Mouse (Mus musculus): ENCODE measurements around the gene N6amt1. TPM values are rescaled to one million over a fixed set of nuclear protein-coding genes. Genes with fewer than 3 reads are reported as not detected.

Gene N6amt1
- polyA plus RNA-seq (2014; fragmentation: Nextera tagmentation; extraction: Ambion mirVana) = 15.3 and 19.5 TPM in 2 replicates

- ATAC-seq (replicated peaks; ENCODE audit: low FRiP score) (peak; percentile 99), DNase-seq (ENCODE audit: low spot score) (peak; percentile 94)
- peak within 1 kb of the TSS; percentile 79 for H3K4me3 ChIP-seq (ENCODE audit: low read depth, low read length)
- H3K9me3 ChIP-seq (ENCODE audit: control insufficient read depth, low read length) = no peaks in the 10 kb centered on the region
- H3K27ac ChIP-seq (ENCODE audit: low read depth, low read length) = peak within 1 kb of the TSS; percentile 88
- under 1% methylated on average over 48 of the region's 48 CpGs for WGBS
- H3K27me3 ChIP-seq (replicated peaks; ENCODE audit: control insufficient read depth, insufficient read depth, low read length) = no peaks in the 10 kb centered on the region
- H3K36me3 ChIP-seq (ENCODE audit: control insufficient read depth, insufficient read depth, low read length) = 0 out of 2 replicates have a peak, but pooled peaks cover 3% of the 10 kb centered on the region
- H3K4me1 ChIP-seq (replicated peaks; ENCODE audit: control insufficient read depth, insufficient read depth, low read length) = no peaks in the 10 kb centered on the region
- peak within 1 kb of the TSS; percentile 84 for H3K9ac ChIP-seq (ENCODE audit: low read depth, low read length)
- H3K4me2 ChIP-seq = peak within 1 kb of the TSS; percentile 59
Measured at GRCm38 (mm10) chr16:87354075-87354583, at the start of gene N6amt1. N6amt1 (plus strand) TSS chr16:87354185.

- no peaks in the 10 kb centered on the region for H3K4me1 ChIP-seq (replicated peaks; ENCODE audit: control insufficient read depth, insufficient read depth, low read length)
- DNase-seq (ENCODE audit: low spot score) (no peak), ATAC-seq (replicated peaks; ENCODE audit: low FRiP score) (no peak)
- WGBS = 71% methylated on average over 11 of the region's 11 CpGs
- no peaks in the 10 kb centered on the region for H3K9me3 ChIP-seq (ENCODE audit: control insufficient read depth, low read length)
- no peak overlapping the region for H3K27ac ChIP-seq (ENCODE audit: low read depth, low read length)
- H3K4me3 ChIP-seq (ENCODE audit: low read depth, low read length) = no peak overlapping the region
- no peak overlapping the region for H3K4me2 ChIP-seq
- no peaks in the 10 kb centered on the region for H3K36me3 ChIP-seq (ENCODE audit: control insufficient read depth, insufficient read depth, low read length)
- H3K9ac ChIP-seq (ENCODE audit: low read depth, low read length) = no peak overlapping the region
- H3K27me3 ChIP-seq (replicated peaks; ENCODE audit: control insufficient read depth, insufficient read depth, low read length) = no peaks in the 10 kb centered on the region
Measured at GRCm38 (mm10) chr16:87305251-87306011, 48.6 kb upstream of the N6amt1 start.

- Histone ChIP-seq H3K4me2 (no peak overlapping the region), H3K9me3 (ENCODE audit: control insufficient read depth, low read length) (no peaks in the 10 kb centered on the region), H3K36me3 (ENCODE audit: control insufficient read depth, insufficient read depth, low read length) (no peaks in the 10 kb centered on the region), H3K27ac (ENCODE audit: low read depth, low read length) (no peak overlapping the region), H3K9ac (ENCODE audit: low read depth, low read length) (no peak overlapping the region), H3K27me3 (replicated peaks; ENCODE audit: control insufficient read depth, insufficient read depth, low read length) (no peaks in the 10 kb centered on the region), H3K4me3 (ENCODE audit: low read depth, low read length) (no peak overlapping the region), H3K4me1 (replicated peaks; ENCODE audit: control insufficient read depth, insufficient read depth, low read length) (no peaks in the 10 kb centered on the region)
- 49% methylated on average over 10 of the region's 10 CpGs for WGBS
- DNase-seq (ENCODE audit: low spot score) = no peak
- ATAC-seq (replicated peaks; ENCODE audit: low FRiP score) = no peak
Measured at GRCm38 (mm10) chr16:87307109-87307735, 46.8 kb upstream of the N6amt1 start.

- Histone ChIP-seq H3K9ac (ENCODE audit: low read depth, low read length) (no peak overlapping the region), H3K27ac (ENCODE audit: low read depth, low read length) (no peak overlapping the region), H3K36me3 (ENCODE audit: control insufficient read depth, insufficient read depth, low read length) (no peaks in the 10 kb centered on the region), H3K4me3 (ENCODE audit: low read depth, low read length) (no peak overlapping the region), H3K4me2 (no peak overlapping the region), H3K27me3 (replicated peaks; ENCODE audit: control insufficient read depth, insufficient read depth, low read length) (no peaks in the 10 kb centered on the region), H3K9me3 (ENCODE audit: control insufficient read depth, low read length) (no peaks in the 10 kb centered on the region), H3K4me1 (replicated peaks; ENCODE audit: control insufficient read depth, insufficient read depth, low read length) (no peaks in the 10 kb centered on the region)
- WGBS = 80% methylated on average over 4 of the region's 4 CpGs
- ATAC-seq (replicated peaks; ENCODE audit: low FRiP score) = no peak
- no peak for DNase-seq (ENCODE audit: low spot score)
Measured at GRCm38 (mm10) chr16:87310659-87311058, 43.3 kb upstream of the N6amt1 start.

- H3K36me3 ChIP-seq (ENCODE audit: control insufficient read depth, insufficient read depth, low read length) = no peaks in the 10 kb centered on the region
- DNase-seq (ENCODE audit: low spot score) (no peak), ATAC-seq (replicated peaks; ENCODE audit: low FRiP score) (no peak)
- no peaks in the 10 kb centered on the region for H3K4me1 ChIP-seq (replicated peaks; ENCODE audit: control insufficient read depth, insufficient read depth, low read length)
- no peak overlapping the region for H3K27ac ChIP-seq (ENCODE audit: low read depth, low read length)
- no peaks in the 10 kb centered on the region for H3K9me3 ChIP-seq (ENCODE audit: control insufficient read depth, low read length)
- H3K4me2 ChIP-seq = no peak overlapping the region
- no peaks in the 10 kb centered on the region for H3K27me3 ChIP-seq (replicated peaks; ENCODE audit: control insufficient read depth, insufficient read depth, low read length)
- no peak overlapping the region for H3K4me3 ChIP-seq (ENCODE audit: low read depth, low read length)
- H3K9ac ChIP-seq (ENCODE audit: low read depth, low read length) = no peak overlapping the region
- 67% methylated on average over 5 of the region's 5 CpGs for WGBS
Measured at GRCm38 (mm10) chr16:87318200-87318811, 35.7 kb upstream of the N6amt1 start.

GRCm38 (mm10) chr16:87318998-87319397, 35.0 kb upstream of the N6amt1 start:
- no peaks in the 10 kb centered on the region for H3K36me3 ChIP-seq (ENCODE audit: control insufficient read depth, insufficient read depth, low read length)
- H3K4me2 ChIP-seq = no peak overlapping the region
- DNase-seq (ENCODE audit: low spot score) (no peak), ATAC-seq (replicated peaks; ENCODE audit: low FRiP score) (no peak)
- H3K9me3 ChIP-seq (ENCODE audit: control insufficient read depth, low read length) = no peaks in the 10 kb centered on the region
- H3K4me1 ChIP-seq (replicated peaks; ENCODE audit: control insufficient read depth, insufficient read depth, low read length) = no peaks in the 10 kb centered on the region
- H3K9ac ChIP-seq (ENCODE audit: low read depth, low read length) = no peak overlapping the region
- 82% methylated on average over 5 of the region's 5 CpGs for WGBS
- no peak overlapping the region for H3K27ac ChIP-seq (ENCODE audit: low read depth, low read length)
- H3K27me3 ChIP-seq (replicated peaks; ENCODE audit: control insufficient read depth, insufficient read depth, low read length) = no peaks in the 10 kb centered on the region
- H3K4me3 ChIP-seq (ENCODE audit: low read depth, low read length) = no peak overlapping the region

GRCm38 (mm10) chr16:87319541-87320251, 34.3 kb upstream of the N6amt1 start:
- H3K9ac ChIP-seq (ENCODE audit: low read depth, low read length) = no peak overlapping the region
- H3K4me3 ChIP-seq (ENCODE audit: low read depth, low read length) = no peak overlapping the region
- H3K27ac ChIP-seq (ENCODE audit: low read depth, low read length) = no peak overlapping the region
- ATAC-seq (replicated peaks; ENCODE audit: low FRiP score) (no peak), DNase-seq (ENCODE audit: low spot score) (no peak)
- no peaks in the 10 kb centered on the region for H3K9me3 ChIP-seq (ENCODE audit: control insufficient read depth, low read length)
- 69% methylated on average over 5 of the region's 5 CpGs for WGBS
- H3K27me3 ChIP-seq (replicated peaks; ENCODE audit: control insufficient read depth, insufficient read depth, low read length) = no peaks in the 10 kb centered on the region
- H3K4me1 ChIP-seq (replicated peaks; ENCODE audit: control insufficient read depth, insufficient read depth, low read length) = no peaks in the 10 kb centered on the region
- no peak overlapping the region for H3K4me2 ChIP-seq
- no peaks in the 10 kb centered on the region for H3K36me3 ChIP-seq (ENCODE audit: control insufficient read depth, insufficient read depth, low read length)

- ATAC-seq (replicated peaks; ENCODE audit: low FRiP score) = no peak
- no peaks in the 10 kb centered on the region for H3K4me1 ChIP-seq (replicated peaks; ENCODE audit: control insufficient read depth, insufficient read depth, low read length)
- WGBS = 84% methylated on average over 2 of the region's 2 CpGs
- no peak for DNase-seq (ENCODE audit: low spot score)
- no peak overlapping the region for H3K9ac ChIP-seq (ENCODE audit: low read depth, low read length)
- H3K27ac ChIP-seq (ENCODE audit: low read depth, low read length) = no peak overlapping the region
- H3K36me3 ChIP-seq (ENCODE audit: control insufficient read depth, insufficient read depth, low read length) = no peaks in the 10 kb centered on the region
- H3K9me3 ChIP-seq (ENCODE audit: control insufficient read depth, low read length) = no peaks in the 10 kb centered on the region
- no peak overlapping the region for H3K4me3 ChIP-seq (ENCODE audit: low read depth, low read length)
- H3K27me3 ChIP-seq (replicated peaks; ENCODE audit: control insufficient read depth, insufficient read depth, low read length) = no peaks in the 10 kb centered on the region
- H3K4me2 ChIP-seq = no peak overlapping the region
Measured at GRCm38 (mm10) chr16:87320252-87320555, 33.8 kb upstream of the N6amt1 start.
